Mouse (Mus musculus): ENCODE measurements around the gene Prmt2. TPM values are rescaled to one million over a fixed set of nuclear protein-coding genes. Genes with fewer than 3 reads are reported as not detected.

Prmt2 gene
- polyA plus RNA-seq, 1 experiment from 2014 or later: 400 TPM

MicroRNAs within 50 kb of the gene (microRNA counts, 519-probe panel; counts per million panel counts)
- 2,139 counts per million, percentile 25 among the panel's probes with 10 or more counts for microRNA mmu-miR-678

Small RNA genes within 50 kb of the gene (microRNA-seq; reads per million reads assigned to microRNA genes)
- not detected for gene Mir678

Other genes with a start within 250 kb of the Prmt2 start
- 12.8 TPM in 2 replicates for gene Zfp280b, start 205.2 kb downstream of the Prmt2 start, polyA plus RNA-seq (2015; fragmentation: Nextera tagmentation; extraction: Ambion mirVana)
- not detected in 2 replicates for gene Slc5a4b, start 126.9 kb downstream of the Prmt2 start, polyA plus RNA-seq (2015; fragmentation: Nextera tagmentation; extraction: Ambion mirVana)
- 0.15 TPM in 1 of 2 replicates, not detected in the other for gene Slc5a4a, start 90.4 kb downstream of the Prmt2 start, polyA plus RNA-seq (2015; fragmentation: Nextera tagmentation; extraction: Ambion mirVana)
- 1.3 and 1.5 TPM in 2 replicates for gene S100b, start 16.0 kb upstream of the Prmt2 start, polyA plus RNA-seq (2015; fragmentation: Nextera tagmentation; extraction: Ambion mirVana)
- 19.3 and 20.1 TPM in 2 replicates for gene Dip2a, start 107.4 kb upstream of the Prmt2 start, polyA plus RNA-seq (2015; fragmentation: Nextera tagmentation; extraction: Ambion mirVana)
- gene AC141477.1, start 202.6 kb upstream of the Prmt2 start, polyA plus RNA-seq (2015; fragmentation: Nextera tagmentation; extraction: Ambion mirVana): not detected in 2 replicates
- gene Pcnt, start 204.9 kb upstream of the Prmt2 start, polyA plus RNA-seq (2015; fragmentation: Nextera tagmentation; extraction: Ambion mirVana): 8.0 and 8.8 TPM in 2 replicates
- gene 2610028H24Rik, start 211.2 kb upstream of the Prmt2 start, polyA plus RNA-seq (2015; fragmentation: Nextera tagmentation; extraction: Ambion mirVana): not detected in 2 replicates
- gene Mcm3ap, start 231.1 kb upstream of the Prmt2 start, polyA plus RNA-seq (2015; fragmentation: Nextera tagmentation; extraction: Ambion mirVana): 58.9 and 71.7 TPM in 2 replicates
- 7.3 TPM in 2 replicates for gene Ybey, start 231.2 kb upstream of the Prmt2 start, polyA plus RNA-seq (2015; fragmentation: Nextera tagmentation; extraction: Ambion mirVana)

All from midbrain, embryonic 15.5 days (tissue).